Comparison of ENCODE assay signal across 9 mouse cellular contexts in genomic region chr1:131612556-131613155, GRCm38 (mm10). TPM values are rescaled to one million over a fixed set of nuclear protein-coding genes. Genes with fewer than 3 reads are reported as not detected.
A peak's percentile ranks its signal among the peaks of the same experiment; 100 is the strongest.
DNase-seq lines count a peak whose midpoint lies in the region; ATAC-seq lines count a peak whose summit lies in the region.
"Had no signal": no experiment of that assay in that cellular context is flagged by ENCODE, and none has a peak within 500 bp of the region (broad histone marks: within the 10 kb centered on the region; RNA-seq: fewer than 3 reads in every experiment).

No protein-coding gene starts in this region.

- H3K9me3 ChIP-seq in forebrain, embryonic 13.5 days (replicated peaks) = no peaks in the 10 kb centered on the region
- no peaks in the 10 kb centered on the region for H3K9me3 ChIP-seq in forebrain, embryonic 11.5 days (ENCODE audit: control insufficient read depth, low read length)
- H3K9me3 ChIP-seq: heart, embryonic 13.5 days had no signal

- 70% methylated on average over 4 of the region's 4 CpGs for WGBS in forebrain, embryonic 13.5 days
- WGBS in forebrain, embryonic 11.5 days = 66% methylated on average over 4 of the region's 4 CpGs

- no peak for ATAC-seq in forebrain, embryonic 13.5 days
- no peak for ATAC-seq in forebrain, embryonic 11.5 days (replicated peaks; ENCODE audit: low FRiP score)

- H3K4me2 ChIP-seq in forebrain, embryonic 13.5 days = no peak overlapping the region
- no peak overlapping the region for H3K4me2 ChIP-seq in forebrain, embryonic 11.5 days (ENCODE audit: low read depth, low read length, severe bottlenecking)
- H3K4me2 ChIP-seq: heart, embryonic 13.5 days had no signal

- no peaks in the 10 kb centered on the region for H3K27me3 ChIP-seq in forebrain, embryonic 13.5 days
- H3K27me3 ChIP-seq in forebrain, embryonic 11.5 days (ENCODE audit: control insufficient read depth, insufficient read depth, low read length) = no peaks in the 10 kb centered on the region
- H3K27me3 ChIP-seq: heart, embryonic 13.5 days had no signal

- peak; percentile 19 to 22 for DNase-seq in cerebellum, postnatal 10 days
- DNase-seq in cerebellum, postnatal 4 days (ENCODE audit: low spot score in 2 of 2) = no peak
- DNase-seq in kidney, postnatal 25 days = peak; percentile 39 to 56
- no peak for DNase-seq in kidney, adult 8-10 months
- DNase-seq in NIH3T3 (ENCODE audit: low read depth) = peak; percentile 9
- peak; percentile 16 for DNase-seq in naive thymus-derived CD4-positive, alpha-beta T cell, adult 2 months (ENCODE audit: low read depth)
- DNase-seq in forebrain, embryonic 11.5 days (ENCODE audit: low spot score) = no peak

- H3K27ac ChIP-seq in forebrain, embryonic 13.5 days = no peak overlapping the region
- H3K27ac ChIP-seq in forebrain, embryonic 11.5 days (ENCODE audit: low read depth, low read length) = no peak overlapping the region
- H3K27ac ChIP-seq: heart, embryonic 13.5 days had no signal

- no peaks in the 10 kb centered on the region for H3K4me1 ChIP-seq in forebrain, embryonic 13.5 days
- no peaks in the 10 kb centered on the region for H3K4me1 ChIP-seq in forebrain, embryonic 11.5 days (replicated peaks; ENCODE audit: control insufficient read depth, insufficient read depth, low read length)

- no peak overlapping the region for H3K9ac ChIP-seq in forebrain, embryonic 13.5 days
- no peak overlapping the region for H3K9ac ChIP-seq in forebrain, embryonic 11.5 days (ENCODE audit: low read length)
- H3K9ac ChIP-seq: heart, embryonic 13.5 days had no signal

- H3K4me3 ChIP-seq in forebrain, embryonic 13.5 days = no peak overlapping the region
- H3K4me3 ChIP-seq in forebrain, embryonic 11.5 days (ENCODE audit: low read depth, low read length) = no peak overlapping the region
- H3K4me3 ChIP-seq: heart, embryonic 13.5 days had no signal

- H3K36me3 ChIP-seq in forebrain, embryonic 13.5 days (ENCODE audit: poor library complexity, severe bottlenecking) = no peaks in the 10 kb centered on the region
- no peaks in the 10 kb centered on the region for H3K36me3 ChIP-seq in forebrain, embryonic 11.5 days (ENCODE audit: control insufficient read depth, insufficient read depth, low read length)
- H3K36me3 ChIP-seq: heart, embryonic 13.5 days had no signal

RNA-seq across cellular contexts. Expression of gene Avpr1b, which starts 13.6 kb away (rescaled TPM):
- polyA plus RNA-seq in forebrain, embryonic 13.5 days (2015; fragmentation: Nextera tagmentation; extraction: Ambion mirVana) = not detected in 2 replicates
- 0.09 TPM in 1 of 2 replicates, not detected in the other for polyA plus RNA-seq in forebrain, embryonic 11.5 days (2014; fragmentation: Nextera tagmentation; extraction: Ambion mirVana)
- polyA plus RNA-seq: heart, embryonic 13.5 days had no signal

RNA-seq across cellular contexts. Expression of gene Ctse, which starts 25.4 kb away (rescaled TPM):
- polyA plus RNA-seq in forebrain, embryonic 13.5 days (2015; fragmentation: Nextera tagmentation; extraction: Ambion mirVana) = not detected in 2 replicates
- 0.35 TPM in 1 of 2 replicates, not detected in the other for polyA plus RNA-seq in forebrain, embryonic 11.5 days (2014; fragmentation: Nextera tagmentation; extraction: Ambion mirVana)

Comparison
In these comparisons a context has a peak if more than half of its experiments do, and no peak if none do; other contexts are left out.
1. DNase-seq: peak in cerebellum, postnatal 10 days (2 of 2), kidney, postnatal 25 days (2 of 2), NIH3T3 (single experiment) and naive thymus-derived CD4-positive, alpha-beta T cell, adult 2 months (single experiment); none in cerebellum, postnatal 4 days (0 of 2), kidney, adult 8-10 months (0 of 2) and forebrain, embryonic 11.5 days (single experiment).